20 mouse cellular contexts compared by ENCODE assay signal in the genomic region with DNA sequence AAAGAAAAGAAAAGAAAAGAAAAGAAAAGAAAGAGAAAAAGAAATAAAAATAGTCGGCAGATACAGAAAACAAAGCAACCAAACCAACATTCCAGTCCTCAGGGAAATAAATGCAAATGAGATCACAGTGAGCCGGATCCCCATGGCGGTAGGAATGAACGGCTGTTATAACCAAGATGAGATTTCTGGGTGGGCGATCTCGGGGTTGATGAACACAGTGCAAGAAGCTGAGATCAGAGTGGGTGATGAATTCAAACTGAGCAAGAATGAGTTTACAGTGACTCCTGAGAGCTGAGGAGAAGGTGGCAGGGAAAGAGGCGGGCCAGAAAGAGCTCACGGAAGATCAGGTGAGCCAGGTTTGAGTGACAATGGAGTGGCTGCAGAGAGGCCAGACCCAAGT.
A peak's percentile ranks its signal among the peaks of the same experiment; 100 is the strongest.
DNase-seq lines count a peak whose midpoint lies in the region; ATAC-seq and TF ChIP-seq lines count a peak whose summit lies in the region.
"Had no signal": no experiment of that assay in that cellular context is flagged by ENCODE, and none has a peak within 500 bp of the region (broad histone marks: within the 10 kb centered on the region; RNA-seq: fewer than 3 reads in every experiment).

No protein-coding gene starts in this region.

- no peak overlapping the region for H3K9ac ChIP-seq in intestine, embryonic 14.5 days (ENCODE audit: low read length)
- no peak overlapping the region for H3K9ac ChIP-seq in intestine, postnatal 0 days (ENCODE audit: low read depth, low read length)
- no peak overlapping the region for H3K9ac ChIP-seq in lung, postnatal 0 days (replicated peaks; ENCODE audit: low read depth)
- H3K9ac ChIP-seq in intestine, embryonic 15.5 days, result no peak overlapping the region
- H3K9ac ChIP-seq in stomach, embryonic 16.5 days (ENCODE audit: low read length), result no peak overlapping the region
- H3K9ac ChIP-seq: embryonic facial prominence, embryonic 12.5 days; limb, embryonic 13.5 days; liver, embryonic 14.5 days; neural tube, embryonic 12.5 days had no signal

- 87% methylated on average over 8 of the region's 8 CpGs for WGBS in intestine, embryonic 14.5 days
- 77% methylated on average over 8 of the region's 8 CpGs for WGBS in intestine, postnatal 0 days
- WGBS in lung, postnatal 0 days, result 76% methylated on average over 8 of the region's 8 CpGs
- 80% methylated on average over 8 of the region's 8 CpGs for WGBS in intestine, embryonic 15.5 days
- WGBS in stomach, embryonic 16.5 days, result 73% methylated on average over 8 of the region's 8 CpGs

- peak overlapping the region; percentile 84; the same call in 1 of the 2 replicates for H3K27ac ChIP-seq in intestine, embryonic 14.5 days (ENCODE audit: low read depth)
- H3K27ac ChIP-seq in intestine, postnatal 0 days (ENCODE audit: low read depth, low read length), result no peak overlapping the region
- H3K27ac ChIP-seq in lung, postnatal 0 days (ENCODE audit: low read length), result 0 out of 2 replicates have a peak overlapping the region, but pooled peaks have one; percentile 54
- peak overlapping the region; percentile 82; the same call in 1 of the 2 replicates for H3K27ac ChIP-seq in intestine, embryonic 15.5 days
- peak overlapping the region; percentile 81 for H3K27ac ChIP-seq in stomach, embryonic 16.5 days (ENCODE audit: low read length)
- H3K27ac ChIP-seq: embryonic facial prominence, embryonic 12.5 days; liver, embryonic 14.5 days; macrophage; neural tube, embryonic 12.5 days had no signal

- H3K27me3 ChIP-seq in intestine, embryonic 14.5 days (replicated peaks; ENCODE audit: control insufficient read depth, insufficient read depth, low read length), result no peaks in the 10 kb centered on the region
- no peaks in the 10 kb centered on the region for H3K27me3 ChIP-seq in intestine, postnatal 0 days (replicated peaks; ENCODE audit: control insufficient read depth, insufficient read depth, low read length)
- H3K27me3 ChIP-seq in lung, postnatal 0 days (replicated peaks; ENCODE audit: insufficient read depth, low read length), result no peaks in the 10 kb centered on the region
- no peaks in the 10 kb centered on the region for H3K27me3 ChIP-seq in intestine, embryonic 15.5 days (replicated peaks)
- H3K27me3 ChIP-seq in stomach, embryonic 16.5 days (ENCODE audit: control insufficient read depth, insufficient read depth, low read length), result no peaks in the 10 kb centered on the region
- H3K27me3 ChIP-seq: embryonic facial prominence, embryonic 12.5 days; limb, embryonic 13.5 days; neural tube, embryonic 12.5 days had no signal

- TF ChIP-seq EP300 in lung, postnatal 0 days (IDR thresholded peaks at IDR 0.05), result no peak

- H3K9me3 ChIP-seq in intestine, embryonic 14.5 days (ENCODE audit: control insufficient read depth, low read length), result no peaks in the 10 kb centered on the region
- H3K9me3 ChIP-seq in intestine, postnatal 0 days (ENCODE audit: control insufficient read depth), result no peaks in the 10 kb centered on the region
- H3K9me3 ChIP-seq in lung, postnatal 0 days (ENCODE audit: low read length), result no peaks in the 10 kb centered on the region
- H3K9me3 ChIP-seq in intestine, embryonic 15.5 days, result no peaks in the 10 kb centered on the region
- H3K9me3 ChIP-seq in stomach, embryonic 16.5 days (replicated peaks; ENCODE audit: control insufficient read depth, low read length), result no peaks in the 10 kb centered on the region
- H3K9me3 ChIP-seq: embryonic facial prominence, embryonic 12.5 days; limb, embryonic 13.5 days; neural tube, embryonic 12.5 days had no signal

- TF ChIP-seq CTCF in intestine, postnatal 0 days (IDR thresholded peaks at IDR 0.05; ENCODE audit: low read depth), result no peak
- no peak for TF ChIP-seq CTCF in lung, postnatal 0 days (IDR thresholded peaks at IDR 0.05)

- no peak overlapping the region for H3K4me2 ChIP-seq in intestine, embryonic 14.5 days (ENCODE audit: low read length)
- no peak overlapping the region for H3K4me2 ChIP-seq in intestine, postnatal 0 days (replicated peaks; ENCODE audit: low read depth)
- H3K4me2 ChIP-seq in lung, postnatal 0 days (replicated peaks; ENCODE audit: low read depth, low read length), result no peak overlapping the region
- no peak overlapping the region for H3K4me2 ChIP-seq in intestine, embryonic 15.5 days (replicated peaks)
- no peak overlapping the region for H3K4me2 ChIP-seq in stomach, embryonic 16.5 days (ENCODE audit: low read depth, low read length)
- H3K4me2 ChIP-seq: embryonic facial prominence, embryonic 12.5 days; limb, embryonic 13.5 days; midbrain, embryonic 11.5 days; neural tube, embryonic 12.5 days had no signal

- DNase-seq in intestine, embryonic 14.5 days (ENCODE audit: low spot score), result no peak
- no peak for DNase-seq in lung, postnatal 0 days (ENCODE audit: low spot score)
- DNase-seq in lung, postnatal 14 days, result no peak
- no peak for DNase-seq in natural killer cell, adult 2 months (ENCODE audit: low spot score in 2 of 2)
- DNase-seq: B cell, adult 2 months; cerebellum, adult 9-11 months; right cerebral cortex, postnatal 25 days; thymus, postnatal 14 days had no signal

- no peaks in the 10 kb centered on the region for H3K36me3 ChIP-seq in intestine, embryonic 14.5 days (ENCODE audit: control insufficient read depth, insufficient read depth, low read length)
- no peaks in the 10 kb centered on the region for H3K36me3 ChIP-seq in intestine, postnatal 0 days (ENCODE audit: control insufficient read depth, insufficient read depth)
- H3K36me3 ChIP-seq in lung, postnatal 0 days (ENCODE audit: insufficient read depth, low read length), result no peaks in the 10 kb centered on the region
- H3K36me3 ChIP-seq in intestine, embryonic 15.5 days, result no peaks in the 10 kb centered on the region
- no peaks in the 10 kb centered on the region for H3K36me3 ChIP-seq in stomach, embryonic 16.5 days (ENCODE audit: control insufficient read depth, insufficient read depth, low read length)
- H3K36me3 ChIP-seq: embryonic facial prominence, embryonic 12.5 days; limb, embryonic 13.5 days; neural tube, embryonic 12.5 days had no signal

- peaks cover 35% of the 10 kb centered on the region for H3K4me1 ChIP-seq in intestine, embryonic 14.5 days (replicated peaks; ENCODE audit: control insufficient read depth, insufficient read depth, low read length)
- no peaks in the 10 kb centered on the region for H3K4me1 ChIP-seq in intestine, postnatal 0 days (replicated peaks; ENCODE audit: control insufficient read depth, insufficient read depth, low read length)
- H3K4me1 ChIP-seq in lung, postnatal 0 days (ENCODE audit: insufficient read depth, low read depth, low read length), result peaks cover 5% of the 10 kb centered on the region; the same call in 1 of the 2 replicates
- H3K4me1 ChIP-seq in intestine, embryonic 15.5 days (replicated peaks), result peaks cover 22% of the 10 kb centered on the region
- H3K4me1 ChIP-seq in stomach, embryonic 16.5 days (ENCODE audit: control insufficient read depth, insufficient read depth, low read length), result peaks cover 13% of the 10 kb centered on the region

- H3K4me3 ChIP-seq in intestine, embryonic 14.5 days (ENCODE audit: low read depth, low read length), result no peak overlapping the region
- no peak overlapping the region for H3K4me3 ChIP-seq in intestine, postnatal 0 days (ENCODE audit: low read depth, low read length)
- H3K4me3 ChIP-seq in lung, postnatal 0 days (ENCODE audit: low read depth, low read length), result no peak overlapping the region
- no peak overlapping the region for H3K4me3 ChIP-seq in intestine, embryonic 15.5 days (replicated peaks)
- H3K4me3 ChIP-seq in stomach, embryonic 16.5 days (replicated peaks; ENCODE audit: low read length), result no peak overlapping the region
- H3K4me3 ChIP-seq: embryonic facial prominence, embryonic 12.5 days; limb, embryonic 13.5 days; neural tube, embryonic 12.5 days had no signal

- ATAC-seq in intestine, embryonic 14.5 days (replicated peaks; ENCODE audit: low FRiP score, low TSS enrichment, low read depth), result no peak
- no peak for ATAC-seq in intestine, postnatal 0 days
- no peak for ATAC-seq in lung, postnatal 0 days
- ATAC-seq in intestine, embryonic 15.5 days, result no peak
- ATAC-seq in stomach, embryonic 16.5 days (ENCODE audit: insufficient read depth, low FRiP score), result no peak
- no peak for ATAC-seq in megakaryocyte-erythroid progenitor cell, adult 5-6 weeks (replicated peaks; ENCODE audit: low FRiP score, low TSS enrichment, poor library complexity, severe bottlenecking)
- ATAC-seq: forebrain, embryonic 14.5 days; inflammation-experienced regulatory T-cells, adult 6 months had no signal
